Comparison of ENCODE assay signal across 7 mouse cellular contexts in genomic region chr8:84637946-84638554, GRCm38 (mm10). TPM values are rescaled to one million over a fixed set of nuclear protein-coding genes. Genes with fewer than 3 reads are reported as not detected.
DNase-seq lines count a peak whose midpoint lies in the region; ATAC-seq and TF ChIP-seq lines count a peak whose summit lies in the region.

No protein-coding gene starts in this region.

- 39% methylated on average over 8 of the region's 8 CpGs for WGBS in forebrain, embryonic 14.5 days
- WGBS in liver, embryonic 11.5 days: 38% methylated on average over 8 of the region's 8 CpGs

- H3K36me3 ChIP-seq in testis, adult 2 months (ENCODE audit: control insufficient read depth, insufficient read depth, low read length): no peaks in the 10 kb centered on the region
- no peaks in the 10 kb centered on the region for H3K36me3 ChIP-seq in forebrain, embryonic 14.5 days (ENCODE audit: control insufficient read depth, insufficient read depth, low read length)
- H3K36me3 ChIP-seq in liver, embryonic 11.5 days (ENCODE audit: control insufficient read depth, insufficient read depth, low read length): no peaks in the 10 kb centered on the region

- H3K9me3 ChIP-seq in forebrain, embryonic 14.5 days (replicated peaks; ENCODE audit: control insufficient read depth, low read length): no peaks in the 10 kb centered on the region
- no peaks in the 10 kb centered on the region for H3K9me3 ChIP-seq in liver, embryonic 11.5 days (ENCODE audit: control insufficient read depth, low read length)

- H3K9ac ChIP-seq in forebrain, embryonic 14.5 days (ENCODE audit: low read length): peak overlapping the region; percentile 70
- peak overlapping the region; percentile 82 for H3K9ac ChIP-seq in liver, embryonic 11.5 days (ENCODE audit: low read depth, low read length)

- H3K27me3 ChIP-seq in testis, adult 2 months (ENCODE audit: control insufficient read depth, insufficient read depth, low read length): no peaks in the 10 kb centered on the region
- H3K27me3 ChIP-seq in forebrain, embryonic 14.5 days (replicated peaks; ENCODE audit: control insufficient read depth, insufficient read depth, low read length): no peaks in the 10 kb centered on the region
- H3K27me3 ChIP-seq in liver, embryonic 11.5 days (replicated peaks; ENCODE audit: control insufficient read depth, insufficient read depth, low read length): no peaks in the 10 kb centered on the region

- peaks cover 5% of the 10 kb centered on the region for H3K4me1 ChIP-seq in testis, adult 2 months (ENCODE audit: control insufficient read depth, insufficient read depth, low read length)
- H3K4me1 ChIP-seq in forebrain, embryonic 14.5 days (ENCODE audit: control insufficient read depth, insufficient read depth, low read length): peaks cover 10% of the 10 kb centered on the region
- no peaks in the 10 kb centered on the region; the same call in none of the 2 replicates for H3K4me1 ChIP-seq in liver, embryonic 11.5 days (replicated peaks; ENCODE audit: control insufficient read depth, insufficient read depth, low read length)

- ATAC-seq in forebrain, embryonic 14.5 days: no peak
- no peak for ATAC-seq in liver, embryonic 11.5 days (replicated peaks; ENCODE audit: low FRiP score)

- TF ChIP-seq CTCF in testis, adult 2 months (IDR thresholded peaks at IDR 0.05; ENCODE audit: control insufficient read depth, insufficient read depth, insufficient replicate concordance, low read depth, low read length): no peak

- DNase-seq in testis, postnatal 14 days (ENCODE audit: low spot score): no peak
- no peak for DNase-seq in forebrain, embryonic 14.5 days (ENCODE audit: low spot score)
- DNase-seq in liver, embryonic 11.5 days (ENCODE audit: low spot score): no peak
- peak; percentile 36 to 54 for DNase-seq in thymus, postnatal 36 days
- no peak for DNase-seq in layer of hippocampus, adult 9-10 months (ENCODE audit: low spot score)
- no peak for DNase-seq in ovary, adult 18-20 months (ENCODE audit: low spot score)

- no peak for TF ChIP-seq POLR2A in testis, adult 2 months (IDR thresholded peaks at IDR 0.05; ENCODE audit: control insufficient read depth, low read depth, low read length)

- peak overlapping the region; percentile 68 for H3K4me2 ChIP-seq in forebrain, embryonic 14.5 days (ENCODE audit: low read length)
- peak overlapping the region; percentile 90 for H3K4me2 ChIP-seq in liver, embryonic 11.5 days

- H3K4me3 ChIP-seq in testis, adult 2 months (ENCODE audit: control insufficient read depth, low read depth, low read length): peak overlapping the region; percentile 65
- peak overlapping the region; percentile 40 for H3K4me3 ChIP-seq in forebrain, embryonic 14.5 days (ENCODE audit: low read depth, low read length)
- peak overlapping the region; percentile 69 for H3K4me3 ChIP-seq in liver, embryonic 11.5 days (ENCODE audit: low read depth, low read length)

- H3K27ac ChIP-seq in testis, adult 2 months (ENCODE audit: control insufficient read depth, insufficient read depth, low read depth, low read length): no peak overlapping the region
- peak overlapping the region; percentile 91; the same call in 1 of the 2 replicates for H3K27ac ChIP-seq in forebrain, embryonic 14.5 days (ENCODE audit: low read depth, low read length)
- H3K27ac ChIP-seq in liver, embryonic 11.5 days (ENCODE audit: low read depth, low read length): no peak overlapping the region

RNA-seq across cellular contexts. Expression of gene Ier2, which starts 24.6 kb away (rescaled TPM):
- 2.1 and 2.3 TPM in 2 replicates for polyA plus RNA-seq in testis, adult 2 months (2012; rRNA removed)
- 26.5 and 29.3 TPM in 2 replicates for polyA plus RNA-seq in forebrain, embryonic 14.5 days (2014; fragmentation: Nextera tagmentation; extraction: Ambion mirVana)
- 46.5 and 50.1 TPM in 2 replicates for polyA plus RNA-seq in liver, embryonic 11.5 days (2014; fragmentation: Nextera tagmentation; extraction: Ambion mirVana)

RNA-seq across cellular contexts. Expression of gene Trmt1, which starts 48.1 kb away (rescaled TPM):
- 131 and 161 TPM in 2 replicates for polyA plus RNA-seq in testis, adult 2 months (2012; rRNA removed)
- polyA plus RNA-seq in forebrain, embryonic 14.5 days (2014; fragmentation: Nextera tagmentation; extraction: Ambion mirVana): 47.8 and 52.3 TPM in 2 replicates
- 94.1 and 95.6 TPM in 2 replicates for polyA plus RNA-seq in liver, embryonic 11.5 days (2014; fragmentation: Nextera tagmentation; extraction: Ambion mirVana)

RNA-seq across cellular contexts. Expression of gene Nacc1, which starts 49.6 kb away (rescaled TPM):
- polyA plus RNA-seq in testis, adult 2 months (2012; rRNA removed): 27.5 and 28.2 TPM in 2 replicates
- polyA plus RNA-seq in forebrain, embryonic 14.5 days (2014; fragmentation: Nextera tagmentation; extraction: Ambion mirVana): 17.0 and 17.6 TPM in 2 replicates
- 23.0 and 25.2 TPM in 2 replicates for polyA plus RNA-seq in liver, embryonic 11.5 days (2014; fragmentation: Nextera tagmentation; extraction: Ambion mirVana)

Comparison
In these comparisons a context has a peak if more than half of its experiments do, and no peak if none do; other contexts are left out.
1. DNase-seq: peak in thymus, postnatal 36 days (2 of 2); none in testis, postnatal 14 days (single experiment), forebrain, embryonic 14.5 days (single experiment), liver, embryonic 11.5 days (single experiment), layer of hippocampus, adult 9-10 months (single experiment) and ovary, adult 18-20 months (single experiment).
2. Peak in every context shown above with its lines, with median percentiles within 50 percentile points of each other: H3K4me3 ChIP-seq.